Mouse (Mus musculus): ENCODE data around the gene Tstd1. TPM values are rescaled to one million over a fixed set of nuclear protein-coding genes. Genes with fewer than 3 reads are reported as not detected.

Tstd1 gene
- polyA plus RNA-seq, 1 experiment, result 0.66 TPM

DNA sequence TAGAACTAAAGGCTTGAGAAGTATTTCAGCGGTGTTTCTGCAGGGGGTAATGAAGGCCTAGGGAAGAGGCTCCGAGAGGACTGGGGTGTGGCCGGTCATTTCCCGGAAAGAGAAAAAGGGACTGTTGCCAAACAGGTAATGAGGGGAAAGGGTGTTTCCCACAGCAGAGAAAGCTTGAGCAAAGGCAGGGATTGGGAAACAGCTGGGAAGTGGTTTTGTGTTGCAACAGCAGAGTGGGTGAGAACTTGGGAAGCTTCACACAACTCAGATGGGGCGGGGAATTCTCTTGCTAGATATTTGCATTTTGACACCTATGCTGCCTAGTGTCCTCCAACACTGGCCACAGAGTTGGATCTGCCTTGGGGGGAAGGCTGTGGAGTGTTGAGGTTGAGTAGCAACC, 34.3 kb downstream of the Tstd1 start:
- no peaks in the 10 kb centered on the region for H3K79me2 ChIP-seq (ENCODE audit: control insufficient read depth, insufficient read depth)
- TF ChIP-seq MYOD1 (IDR thresholded peaks at IDR 0.05; ENCODE audit: control insufficient read depth, insufficient read length, low read depth) (no peak), CTCF (IDR thresholded peaks at IDR 0.05; ENCODE audit: control insufficient read depth, insufficient read depth, insufficient read length) (no peak), USF1 (IDR thresholded peaks at IDR 0.05; ENCODE audit: low read depth) (no peak), MYOG (IDR thresholded peaks at IDR 0.05; ENCODE audit: control insufficient read depth, extremely low read depth, insufficient read length) (no peak), FOSL1 (IDR thresholded peaks at IDR 0.05; ENCODE audit: insufficient read depth, low read length, poor library complexity, severe bottlenecking) (no peak), MAX (IDR thresholded peaks at IDR 0.05) (no peak), CEBPB (IDR thresholded peaks at IDR 0.05; ENCODE audit: low read depth) (no peak)

DNA sequence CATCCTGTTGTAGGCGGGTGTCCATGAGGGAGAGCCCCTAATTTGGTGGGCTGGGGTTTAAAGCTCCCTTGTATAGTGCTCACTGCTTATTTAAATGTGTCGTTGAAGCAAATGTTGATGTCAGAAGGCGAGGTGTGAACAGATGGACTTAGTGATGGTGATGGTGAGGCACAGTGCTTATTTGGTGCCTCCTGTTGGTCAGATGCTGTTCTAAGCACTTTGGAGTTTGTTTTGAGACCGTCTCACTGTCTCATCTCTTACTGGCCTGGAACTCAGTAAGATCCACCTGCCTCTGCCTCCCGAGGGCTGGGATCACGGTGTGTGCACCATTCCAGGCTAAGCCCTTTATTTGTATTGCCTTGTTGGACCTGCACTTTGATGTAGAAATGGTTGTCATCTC, 36.3 kb downstream of the Tstd1 start:
- Histone ChIP-seq H3K79me3 (ENCODE audit: low read depth) (no peaks in the 10 kb centered on the region), H3ac (ENCODE audit: control insufficient read depth, insufficient read length, low read depth) (no peak overlapping the region), H3K27me3 (ENCODE audit: control insufficient read depth, insufficient read depth, insufficient read length) (no peaks in the 10 kb centered on the region), H3K79me2 (ENCODE audit: control insufficient read depth, insufficient read depth) (no peaks in the 10 kb centered on the region), H3K4me3 (ENCODE audit: insufficient read depth, poor library complexity, severe bottlenecking) (no peak overlapping the region), H3K36me3 (ENCODE audit: control insufficient read depth, insufficient read depth) (no peaks in the 10 kb centered on the region)
- TF ChIP-seq CEBPB (IDR thresholded peaks at IDR 0.05; ENCODE audit: low read depth), result no peak
- no peak for TF ChIP-seq MYOD1 (IDR thresholded peaks at IDR 0.05; ENCODE audit: control insufficient read depth, insufficient read length, low read depth)
- TF ChIP-seq CTCF (IDR thresholded peaks at IDR 0.05; ENCODE audit: control insufficient read depth, insufficient read depth, insufficient read length), result no peak
- no peak for TF ChIP-seq MYOG (IDR thresholded peaks at IDR 0.05; ENCODE audit: control insufficient read depth, extremely low read depth, insufficient read length)
- TF ChIP-seq FOSL1 (IDR thresholded peaks at IDR 0.05; ENCODE audit: insufficient read depth, low read length, poor library complexity, severe bottlenecking), result no peak
- no peak for TF ChIP-seq MAX (IDR thresholded peaks at IDR 0.05)
- no peak for TF ChIP-seq USF1 (IDR thresholded peaks at IDR 0.05; ENCODE audit: low read depth)

More for the DNA sequence above, 34.3 kb downstream of the Tstd1 start:
- Histone ChIP-seq H3K36me3 (ENCODE audit: control insufficient read depth, insufficient read depth) (no peaks in the 10 kb centered on the region), H3K27me3 (ENCODE audit: control insufficient read depth, insufficient read depth, insufficient read length) (no peaks in the 10 kb centered on the region), H3ac (ENCODE audit: control insufficient read depth, insufficient read length, low read depth) (no peak overlapping the region), H3K4me3 (ENCODE audit: insufficient read depth, poor library complexity, severe bottlenecking) (no peak overlapping the region), H3K79me3 (ENCODE audit: low read depth) (no peaks in the 10 kb centered on the region)

DNA sequence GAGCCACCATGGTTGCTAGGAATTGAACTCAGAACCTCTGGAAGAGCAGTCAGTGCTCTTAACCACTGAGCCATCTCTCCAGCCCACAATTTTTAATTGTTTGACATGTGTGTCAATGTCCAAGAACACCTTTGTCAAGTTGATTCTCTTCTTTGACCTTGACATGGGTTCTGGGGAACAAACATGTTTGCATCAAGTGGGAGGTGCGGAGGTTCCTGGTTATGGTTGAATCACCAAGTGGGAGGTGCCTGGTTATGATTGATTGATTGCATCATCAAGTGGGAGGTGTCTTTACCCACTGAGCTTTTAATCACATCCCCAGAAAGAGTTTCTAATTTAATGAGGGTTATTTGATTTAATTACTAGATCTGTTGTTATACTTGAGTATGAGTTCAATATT, 38.9 kb downstream of the Tstd1 start:
- TF ChIP-seq MYOD1 (IDR thresholded peaks at IDR 0.05; ENCODE audit: control insufficient read depth, insufficient read length, low read depth), result no peak
- no peak for TF ChIP-seq CTCF (IDR thresholded peaks at IDR 0.05; ENCODE audit: control insufficient read depth, insufficient read depth, insufficient read length)
- no peak for TF ChIP-seq CEBPB (IDR thresholded peaks at IDR 0.05; ENCODE audit: low read depth)
- no peak for TF ChIP-seq MYOG (IDR thresholded peaks at IDR 0.05; ENCODE audit: control insufficient read depth, extremely low read depth, insufficient read length)
- no peak for TF ChIP-seq USF1 (IDR thresholded peaks at IDR 0.05; ENCODE audit: low read depth)
- no peak for TF ChIP-seq FOSL1 (IDR thresholded peaks at IDR 0.05; ENCODE audit: insufficient read depth, low read length, poor library complexity, severe bottlenecking)
- no peak for TF ChIP-seq MAX (IDR thresholded peaks at IDR 0.05)
- Histone ChIP-seq H3ac (ENCODE audit: control insufficient read depth, insufficient read length, low read depth) (no peak overlapping the region), H3K36me3 (ENCODE audit: control insufficient read depth, insufficient read depth) (no peaks in the 10 kb centered on the region), H3K27me3 (ENCODE audit: control insufficient read depth, insufficient read depth, insufficient read length) (no peaks in the 10 kb centered on the region), H3K79me2 (ENCODE audit: control insufficient read depth, insufficient read depth) (no peaks in the 10 kb centered on the region), H3K79me3 (ENCODE audit: low read depth) (no peaks in the 10 kb centered on the region), H3K4me3 (ENCODE audit: insufficient read depth, poor library complexity, severe bottlenecking) (no peak overlapping the region)

DNA sequence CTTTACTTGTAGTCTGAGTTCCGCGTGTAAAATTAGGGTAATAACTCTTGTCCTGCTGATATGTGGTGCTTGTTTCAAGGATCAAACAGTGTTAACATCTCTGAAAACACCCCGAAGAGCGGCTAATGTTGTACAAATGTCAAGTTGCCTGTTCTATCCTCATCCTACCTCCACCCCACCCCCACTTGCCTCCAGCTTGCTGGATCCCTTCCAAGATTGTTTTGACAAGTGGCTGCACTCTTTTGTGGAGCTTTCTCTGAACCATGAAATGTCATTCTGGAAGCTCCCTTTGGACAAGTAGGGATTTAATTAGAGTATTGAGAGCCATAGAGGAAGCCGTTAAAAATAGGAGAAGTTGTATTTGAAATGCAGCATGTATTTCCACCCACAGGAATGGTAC, 41.1 kb downstream of the Tstd1 start:
- Histone ChIP-seq H3K79me3 (ENCODE audit: low read depth) (no peaks in the 10 kb centered on the region), H3K4me3 (ENCODE audit: insufficient read depth, poor library complexity, severe bottlenecking) (no peak overlapping the region), H3K79me2 (ENCODE audit: control insufficient read depth, insufficient read depth) (no peaks in the 10 kb centered on the region), H3K27me3 (ENCODE audit: control insufficient read depth, insufficient read depth, insufficient read length) (no peaks in the 10 kb centered on the region), H3K36me3 (ENCODE audit: control insufficient read depth, insufficient read depth) (no peaks in the 10 kb centered on the region), H3ac (ENCODE audit: control insufficient read depth, insufficient read length, low read depth) (no peak overlapping the region)
- no peak for TF ChIP-seq MYOD1 (IDR thresholded peaks at IDR 0.05; ENCODE audit: control insufficient read depth, insufficient read length, low read depth)
- TF ChIP-seq USF1 (IDR thresholded peaks at IDR 0.05; ENCODE audit: low read depth), result no peak
- no peak for TF ChIP-seq MYOG (IDR thresholded peaks at IDR 0.05; ENCODE audit: control insufficient read depth, extremely low read depth, insufficient read length)
- no peak for TF ChIP-seq CTCF (IDR thresholded peaks at IDR 0.05; ENCODE audit: control insufficient read depth, insufficient read depth, insufficient read length)
- TF ChIP-seq MAX (IDR thresholded peaks at IDR 0.05), result no peak
- TF ChIP-seq FOSL1 (IDR thresholded peaks at IDR 0.05; ENCODE audit: insufficient read depth, low read length, poor library complexity, severe bottlenecking), result no peak
- no peak for TF ChIP-seq CEBPB (IDR thresholded peaks at IDR 0.05; ENCODE audit: low read depth)

DNA sequence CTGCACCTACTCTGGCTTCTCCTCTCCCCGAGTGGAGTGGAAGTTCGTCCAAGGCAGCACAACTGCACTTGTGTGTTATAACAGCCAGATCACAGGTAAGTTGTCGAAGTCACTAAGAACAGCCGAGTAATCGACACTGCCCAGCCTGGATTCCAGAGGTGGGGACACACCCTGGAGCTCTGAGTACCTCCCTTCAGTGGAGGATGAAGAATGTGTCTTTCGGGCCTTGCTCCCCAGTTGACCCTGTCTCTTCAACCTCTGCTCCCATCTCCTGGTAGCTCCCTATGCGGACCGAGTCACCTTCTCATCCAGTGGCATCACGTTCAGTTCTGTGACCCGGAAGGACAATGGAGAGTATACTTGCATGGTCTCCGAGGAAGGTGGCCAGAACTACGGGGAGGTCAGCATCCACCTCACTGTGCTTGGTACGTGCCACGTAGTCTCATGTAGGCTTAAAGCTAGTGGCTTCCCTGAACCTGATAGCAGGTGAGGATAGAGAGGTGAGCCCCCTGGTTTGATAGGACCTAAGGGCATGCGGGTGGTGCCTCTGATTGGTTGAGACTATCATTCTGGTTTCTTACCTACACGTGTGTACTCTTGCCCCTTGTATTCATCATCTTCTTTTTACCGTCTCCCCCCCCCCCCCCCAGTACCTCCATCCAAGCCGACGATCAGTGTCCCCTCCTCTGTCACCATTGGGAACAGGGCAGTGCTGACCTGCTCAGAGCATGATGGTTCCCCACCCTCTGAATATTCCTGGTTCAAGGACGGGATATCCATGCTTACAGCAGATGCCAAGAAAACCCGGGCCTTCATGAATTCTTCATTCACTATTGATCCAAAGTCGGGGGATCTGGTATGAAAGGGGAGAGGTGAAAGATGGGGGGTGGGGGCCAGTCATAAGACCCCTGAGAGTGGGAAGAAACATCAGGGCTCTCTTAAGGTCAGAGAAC, 42.2 kb downstream of the Tstd1 start:
- no peak overlapping the region for H3K4me3 ChIP-seq (ENCODE audit: insufficient read depth, poor library complexity, severe bottlenecking)
- no peaks in the 10 kb centered on the region for H3K36me3 ChIP-seq (ENCODE audit: control insufficient read depth, insufficient read depth)
- no peak overlapping the region for H3ac ChIP-seq (ENCODE audit: control insufficient read depth, insufficient read length, low read depth)
- H3K79me2 ChIP-seq (ENCODE audit: control insufficient read depth, insufficient read depth), result no peaks in the 10 kb centered on the region
- no peaks in the 10 kb centered on the region for H3K27me3 ChIP-seq (ENCODE audit: control insufficient read depth, insufficient read depth, insufficient read length)
- TF ChIP-seq MAX (IDR thresholded peaks at IDR 0.05) (no peak), FOSL1 (IDR thresholded peaks at IDR 0.05; ENCODE audit: insufficient read depth, low read length, poor library complexity, severe bottlenecking) (no peak), CEBPB (IDR thresholded peaks at IDR 0.05; ENCODE audit: low read depth) (no peak), MYOG (IDR thresholded peaks at IDR 0.05; ENCODE audit: control insufficient read depth, extremely low read depth, insufficient read length) (no peak), CTCF (IDR thresholded peaks at IDR 0.05; ENCODE audit: control insufficient read depth, insufficient read depth, insufficient read length) (no peak), MYOD1 (IDR thresholded peaks at IDR 0.05; ENCODE audit: control insufficient read depth, insufficient read length, low read depth) (no peak), USF1 (IDR thresholded peaks at IDR 0.05; ENCODE audit: low read depth) (no peak)
- H3K79me3 ChIP-seq (ENCODE audit: low read depth), result no peaks in the 10 kb centered on the region
